Mouse (Mus musculus): Measurements from ENCODE around the gene Enpp5. TPM values are rescaled to one million over a fixed set of nuclear protein-coding genes. Genes with fewer than 3 reads are reported as not detected.
A peak's percentile ranks its signal among the peaks of the same experiment; 100 is the strongest.

Gene Enpp5
- total and polyA plus RNA-seq, 3 experiments: 5.2 to 7.0 TPM; not detected in 1

GRCm38 (mm10) chr17:44038656-44039055 is 40.0 kb upstream of the Enpp5 start:
- TF ChIP-seq ELF1 (IDR thresholded peaks at IDR 0.05; ENCODE audit: low read depth, low read length) (no peak), ETS1 (IDR thresholded peaks at IDR 0.05; ENCODE audit: low read depth, low read length) (no peak), ZC3H11A (IDR thresholded peaks at IDR 0.05; ENCODE audit: low read depth, low read length) (peak; percentile 84), SMC3 (IDR thresholded peaks at IDR 0.05; ENCODE audit: low read depth, low read length) (peak; percentile 88), RAD21 (IDR thresholded peaks at IDR 0.05; ENCODE audit: low read depth, low read length) (peak; percentile 87), CTCF (IDR thresholded peaks at IDR 0.05 in 2 of 3, conservative IDR thresholded peaks at IDR 0.05 in 1 of 3; ENCODE audit: control insufficient read depth in 1 of 3, insufficient read depth in 1 of 3, low read depth in 2 of 3, low read length in 3 of 3, poor library complexity in 1 of 3, severe bottlenecking in 1 of 3) (peak in 2 of 3 experiments; percentile 32 to 75; a peak in 4 of 6 replicates), ZNF384 (IDR thresholded peaks at IDR 0.05; ENCODE audit: low read depth, low read length) (peak; percentile 87)
- peak; percentile 50 for DNase-seq (ENCODE audit: low read depth, low spot score)
- H3K79me2 ChIP-seq (ENCODE audit: control insufficient read depth, insufficient read depth, low read length, poor library complexity): no peaks in the 10 kb centered on the region
- H3K9ac ChIP-seq (ENCODE audit: control insufficient read depth, low read depth, low read length, poor library complexity, severe bottlenecking): no peak overlapping the region
- no peak overlapping the region for H3K27ac ChIP-seq (ENCODE audit: control insufficient read depth, low read depth, low read length)
- H3K36me3 ChIP-seq (ENCODE audit: control insufficient read depth in 1 of 2, insufficient read depth in 2 of 2, low read length in 2 of 2): no peaks in the 10 kb centered on the region
- no peak overlapping the region for H3K4me3 ChIP-seq (ENCODE audit: control insufficient read depth in 1 of 2, insufficient read depth in 1 of 2, low read depth in 2 of 2, low read length in 2 of 2)
- no peaks in the 10 kb centered on the region; a peak in 1 of 4 replicates for H3K27me3 ChIP-seq (ENCODE audit: control insufficient read depth in 1 of 2, insufficient read depth in 2 of 2, low read length in 2 of 2)
- no peaks in the 10 kb centered on the region for H3K9me3 ChIP-seq (replicated peaks; ENCODE audit: insufficient read depth, low read length)
- no peaks in the 10 kb centered on the region for H3K4me1 ChIP-seq (ENCODE audit: control insufficient read depth in 1 of 2, insufficient read depth in 2 of 2, low read length in 2 of 2)

- Histone ChIP-seq H3K9me3 (replicated peaks; ENCODE audit: insufficient read depth, low read length) (no peaks in the 10 kb centered on the region), H3K9ac (ENCODE audit: control insufficient read depth, low read depth, low read length, poor library complexity, severe bottlenecking) (no peak overlapping the region), H3K27me3 (ENCODE audit: control insufficient read depth in 1 of 2, insufficient read depth in 2 of 2, low read length in 2 of 2) (no peaks in the 10 kb centered on the region; a peak in 1 of 4 replicates)
Observed at GRCm38 (mm10) chr17:44040449-44040848, 38.2 kb upstream of the Enpp5 start.

GRCm38 (mm10) chr17:44042301-44042700 is 36.3 kb upstream of the Enpp5 start:
- no peak for TF ChIP-seq MYC (IDR thresholded peaks at IDR 0.05; ENCODE audit: low read depth, low read length)
- TF ChIP-seq MAFK (IDR thresholded peaks at IDR 0.05; ENCODE audit: borderline replicate concordance, low read depth, low read length): no peak
- no peak for TF ChIP-seq ZKSCAN1 (IDR thresholded peaks at IDR 0.05; ENCODE audit: low read depth, low read length)
- TF ChIP-seq MAZ (IDR thresholded peaks at IDR 0.05; ENCODE audit: low read depth, low read length): no peak
- no peak for TF ChIP-seq HCFC1 (IDR thresholded peaks at IDR 0.05; ENCODE audit: low read depth, low read length)
- TF ChIP-seq KAT2A (conservative IDR thresholded peaks at IDR 0.05; ENCODE audit: low read depth, low read length): no peak

More at GRCm38 (mm10) chr17:44040449-44040848, 38.2 kb upstream of the Enpp5 start:
- DNase-seq (ENCODE audit: low read depth, low spot score): no peak
- Histone ChIP-seq H3K36me3 (ENCODE audit: control insufficient read depth in 1 of 2, insufficient read depth in 2 of 2, low read length in 2 of 2) (no peaks in the 10 kb centered on the region), H3K4me3 (ENCODE audit: control insufficient read depth in 1 of 2, insufficient read depth in 1 of 2, low read depth in 2 of 2, low read length in 2 of 2) (no peak overlapping the region), H3K79me2 (ENCODE audit: control insufficient read depth, insufficient read depth, low read length, poor library complexity) (no peaks in the 10 kb centered on the region), H3K4me1 (ENCODE audit: control insufficient read depth in 1 of 2, insufficient read depth in 2 of 2, low read length in 2 of 2) (no peaks in the 10 kb centered on the region), H3K27ac (ENCODE audit: control insufficient read depth, low read depth, low read length) (no peak overlapping the region)
- TF ChIP-seq ELF1 (IDR thresholded peaks at IDR 0.05; ENCODE audit: low read depth, low read length): no peak
- TF ChIP-seq USF2 (IDR thresholded peaks at IDR 0.05; ENCODE audit: borderline replicate concordance in 1 of 2, insufficient read depth in 1 of 2, low read depth in 1 of 2, low read length in 2 of 2): no peak
- no peak for TF ChIP-seq ZMIZ1 (IDR thresholded peaks at IDR 0.05; ENCODE audit: low read depth, low read length)
- TF ChIP-seq RCOR1 (IDR thresholded peaks at IDR 0.05; ENCODE audit: low read depth, low read length): no peak
- no peak for TF ChIP-seq MYB (IDR thresholded peaks at IDR 0.05; ENCODE audit: low read depth, low read length)
- TF ChIP-seq CHD1 (IDR thresholded peaks at IDR 0.05; ENCODE audit: low read depth, low read length): no peak
- no peak for TF ChIP-seq NRF1 (IDR thresholded peaks at IDR 0.05; ENCODE audit: insufficient read depth, low read depth, low read length, poor library complexity, severe bottlenecking)
- TF ChIP-seq NELFE (IDR thresholded peaks at IDR 0.05; ENCODE audit: low read depth, low read length): no peak
- no peak for TF ChIP-seq USF1 (IDR thresholded peaks at IDR 0.05; ENCODE audit: low read depth, low read length)
- TF ChIP-seq SIN3A (IDR thresholded peaks at IDR 0.05; ENCODE audit: low read length): no peak
- TF ChIP-seq BHLHE40 (IDR thresholded peaks at IDR 0.05; ENCODE audit: borderline replicate concordance, low read depth, low read length): no peak
- no peak for TF ChIP-seq ZC3H11A (IDR thresholded peaks at IDR 0.05; ENCODE audit: low read depth, low read length)
- TF ChIP-seq ZNF384 (IDR thresholded peaks at IDR 0.05; ENCODE audit: low read depth, low read length): no peak
- no peak for TF ChIP-seq MEF2A (IDR thresholded peaks at IDR 0.05; ENCODE audit: extremely low read depth, insufficient replicate concordance, low read depth, low read length, poor library complexity, severe bottlenecking)
- no peak for TF ChIP-seq EP300 (IDR thresholded peaks at IDR 0.05; ENCODE audit: low read depth in 1 of 2, low read length in 2 of 2)
- TF ChIP-seq TAL1 (IDR thresholded peaks at IDR 0.05; ENCODE audit: low read length): no peak
- TF ChIP-seq POLR2AphosphoS5 (IDR thresholded peaks at IDR 0.05; ENCODE audit: borderline replicate concordance, low read depth, low read length): no peak

More at GRCm38 (mm10) chr17:44042301-44042700, 36.3 kb upstream of the Enpp5 start:
- H3K36me3 ChIP-seq (ENCODE audit: control insufficient read depth in 1 of 2, insufficient read depth in 2 of 2, low read length in 2 of 2): no peaks in the 10 kb centered on the region
- H3K9me3 ChIP-seq (replicated peaks; ENCODE audit: insufficient read depth, low read length): no peaks in the 10 kb centered on the region
- no peaks in the 10 kb centered on the region for H3K4me1 ChIP-seq (ENCODE audit: control insufficient read depth in 1 of 2, insufficient read depth in 2 of 2, low read length in 2 of 2)
- H3K27ac ChIP-seq (ENCODE audit: control insufficient read depth, low read depth, low read length): no peak overlapping the region
- H3K27me3 ChIP-seq (ENCODE audit: control insufficient read depth in 1 of 2, insufficient read depth in 2 of 2, low read length in 2 of 2): no peaks in the 10 kb centered on the region
- DNase-seq (ENCODE audit: low read depth, low spot score): no peak
- no peak overlapping the region for H3K4me3 ChIP-seq (ENCODE audit: control insufficient read depth in 1 of 2, insufficient read depth in 1 of 2, low read depth in 2 of 2, low read length in 2 of 2)
- H3K9ac ChIP-seq (ENCODE audit: control insufficient read depth, low read depth, low read length, poor library complexity, severe bottlenecking): no peak overlapping the region
- no peaks in the 10 kb centered on the region for H3K79me2 ChIP-seq (ENCODE audit: control insufficient read depth, insufficient read depth, low read length, poor library complexity)

Measured in MEL (cell line).